Mouse (Mus musculus): ENCODE data around the gene Scly. TPM values are rescaled to one million over a fixed set of nuclear protein-coding genes. Genes with fewer than 3 reads are reported as not detected.
A peak's percentile ranks its signal among the peaks of the same experiment; 100 is the strongest.

The Scly gene
- total RNA-seq (2017) = 19.5 and 21.2 TPM in 2 replicates

- ATAC-seq (ENCODE audit: extremely low read depth, insufficient number of reproducible peaks, low FRiP score, poor library complexity, severe bottlenecking) = peak; percentile 98
Measured at GRCm38 (mm10) chr1:91297799-91298744, at the start of gene Scly. Gene Scly, plus strand, starts transcription at chr1:91298338.

- no peak for ATAC-seq (ENCODE audit: extremely low read depth, insufficient number of reproducible peaks, low FRiP score, poor library complexity, severe bottlenecking)
Measured at GRCm38 (mm10) chr1:91248970-91249369, 49.2 kb upstream of the Scly start.

GRCm38 (mm10) chr1:91249564-91250414, 48.3 kb upstream of the Scly start, which contains the start of gene Ube2f:
Gene Ube2f, plus strand, starts transcription at chr1:91250304.
- peak; percentile 98 for ATAC-seq (ENCODE audit: extremely low read depth, insufficient number of reproducible peaks, low FRiP score, poor library complexity, severe bottlenecking)

GRCm38 (mm10) chr1:91250415-91251147, 47.6 kb upstream of the Scly start:
- ATAC-seq (ENCODE audit: extremely low read depth, insufficient number of reproducible peaks, low FRiP score, poor library complexity, severe bottlenecking) = no peak

- ATAC-seq (ENCODE audit: extremely low read depth, insufficient number of reproducible peaks, low FRiP score, poor library complexity, severe bottlenecking) = no peak
Measured at GRCm38 (mm10) chr1:91251148-91251650, 46.9 kb upstream of the Scly start.

- peak; percentile 43; the same call in 1 of the 2 replicates for ATAC-seq (ENCODE audit: extremely low read depth, insufficient number of reproducible peaks, low FRiP score, poor library complexity, severe bottlenecking)
Measured at GRCm38 (mm10) chr1:91251927-91252326, 46.2 kb upstream of the Scly start.

GRCm38 (mm10) chr1:91257918-91258317, 40.2 kb upstream of the Scly start:
- no peak for ATAC-seq (ENCODE audit: extremely low read depth, insufficient number of reproducible peaks, low FRiP score, poor library complexity, severe bottlenecking)

- no peak for ATAC-seq (ENCODE audit: extremely low read depth, insufficient number of reproducible peaks, low FRiP score, poor library complexity, severe bottlenecking)
Measured at GRCm38 (mm10) chr1:91259794-91260193, 38.3 kb upstream of the Scly start.

GRCm38 (mm10) chr1:91262508-91262907, 35.6 kb upstream of the Scly start:
- no peak for ATAC-seq (ENCODE audit: extremely low read depth, insufficient number of reproducible peaks, low FRiP score, poor library complexity, severe bottlenecking)

- no peak for ATAC-seq (ENCODE audit: extremely low read depth, insufficient number of reproducible peaks, low FRiP score, poor library complexity, severe bottlenecking)
Measured at GRCm38 (mm10) chr1:91272260-91272659, 25.9 kb upstream of the Scly start.

GRCm38 (mm10) chr1:91276581-91276980, 21.6 kb upstream of the Scly start:
- no peak for ATAC-seq (ENCODE audit: extremely low read depth, insufficient number of reproducible peaks, low FRiP score, poor library complexity, severe bottlenecking)

- ATAC-seq (ENCODE audit: extremely low read depth, insufficient number of reproducible peaks, low FRiP score, poor library complexity, severe bottlenecking) = no peak
Measured at GRCm38 (mm10) chr1:91277480-91277879, 20.7 kb upstream of the Scly start.

- no peak for ATAC-seq (ENCODE audit: extremely low read depth, insufficient number of reproducible peaks, low FRiP score, poor library complexity, severe bottlenecking)
Measured at GRCm38 (mm10) chr1:91278410-91279119, 19.6 kb upstream of the Scly start.

- no peak for ATAC-seq (ENCODE audit: extremely low read depth, insufficient number of reproducible peaks, low FRiP score, poor library complexity, severe bottlenecking)
Measured at GRCm38 (mm10) chr1:91279126-91279525, 19.0 kb upstream of the Scly start.

- ATAC-seq (ENCODE audit: extremely low read depth, insufficient number of reproducible peaks, low FRiP score, poor library complexity, severe bottlenecking) = no peak
Measured at GRCm38 (mm10) chr1:91282582-91282981, 15.6 kb upstream of the Scly start.

GRCm38 (mm10) chr1:91289375-91289774, 8.8 kb upstream of the Scly start:
- ATAC-seq (ENCODE audit: extremely low read depth, insufficient number of reproducible peaks, low FRiP score, poor library complexity, severe bottlenecking) = no peak

GRCm38 (mm10) chr1:91292101-91292825, 5.9 kb upstream of the Scly start:
- ATAC-seq (ENCODE audit: extremely low read depth, insufficient number of reproducible peaks, low FRiP score, poor library complexity, severe bottlenecking) = no peak

- no peak for ATAC-seq (ENCODE audit: extremely low read depth, insufficient number of reproducible peaks, low FRiP score, poor library complexity, severe bottlenecking)
Measured at GRCm38 (mm10) chr1:91295544-91295943, 2.6 kb upstream of the Scly start.
